Mouse (Mus musculus): ENCODE measurements around the gene A530032D15Rik. TPM values are rescaled to one million over a fixed set of nuclear protein-coding genes. Genes with fewer than 3 reads are reported as not detected.
"Not testable (repeated sequence)": the region's sequence is repeated elsewhere in the genome, so short reads cannot be mapped to it uniquely, and the experiment has no call there.

The A530032D15Rik gene
- 1 to 10 TPM; 1.2 to 2.8 TPM for polyA plus RNA-seq (2017; shearing (Covaris generic))

DNA sequence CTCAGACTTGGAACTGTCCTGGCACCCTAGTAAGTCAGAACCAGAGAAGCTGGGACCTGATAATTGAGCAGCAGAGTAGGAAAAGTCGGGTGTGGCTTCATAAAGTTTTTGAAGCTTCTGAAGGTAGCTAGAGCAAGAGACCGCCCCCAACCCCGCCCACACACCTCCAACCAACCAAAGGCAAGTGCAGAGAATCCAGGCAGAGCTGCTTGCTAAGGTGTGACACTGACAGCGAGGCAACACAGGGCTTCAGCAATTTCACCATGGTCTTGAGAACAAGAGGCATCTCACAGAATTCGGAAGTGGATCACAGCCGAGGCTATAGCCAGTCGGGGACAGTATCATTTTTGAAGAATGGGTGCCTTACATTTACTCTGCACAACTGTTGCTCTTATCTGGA is at the start of gene A530032D15Rik:
A530032D15Rik (minus strand) TSS at position 101 of the 400 bp plus-strand sequence.
- not testable (repeated sequence) for ATAC-seq

- not testable (repeated sequence) for ATAC-seq
Observed at GRCm38 (mm10) chr1:85155151-85155550, 45.5 kb upstream of the A530032D15Rik start.

DNA sequence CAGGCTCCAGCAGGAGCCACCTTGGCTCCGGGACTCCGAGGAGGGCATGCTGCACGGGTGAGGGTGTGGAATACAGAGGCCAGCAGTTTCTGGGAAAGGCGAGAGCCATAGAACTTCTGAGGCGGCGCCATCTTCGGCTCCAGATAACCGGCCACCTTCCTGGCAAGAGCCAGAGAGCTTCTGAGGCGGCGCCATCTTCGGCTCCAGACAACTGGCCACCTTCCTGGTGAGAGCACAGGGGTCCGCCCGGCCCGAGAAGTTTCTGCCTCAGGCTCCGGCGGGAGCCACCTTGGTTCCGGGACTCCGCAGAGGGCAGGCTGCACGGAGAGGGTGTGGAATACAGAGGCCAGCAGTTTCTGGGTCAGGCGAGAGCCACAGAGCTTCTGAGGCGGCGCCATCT is 24.0 kb upstream of the A530032D15Rik start:
- not testable (repeated sequence) for ATAC-seq

- not testable (repeated sequence) for ATAC-seq
Observed at GRCm38 (mm10) chr1:85121841-85122240, 12.2 kb upstream of the A530032D15Rik start.

DNA sequence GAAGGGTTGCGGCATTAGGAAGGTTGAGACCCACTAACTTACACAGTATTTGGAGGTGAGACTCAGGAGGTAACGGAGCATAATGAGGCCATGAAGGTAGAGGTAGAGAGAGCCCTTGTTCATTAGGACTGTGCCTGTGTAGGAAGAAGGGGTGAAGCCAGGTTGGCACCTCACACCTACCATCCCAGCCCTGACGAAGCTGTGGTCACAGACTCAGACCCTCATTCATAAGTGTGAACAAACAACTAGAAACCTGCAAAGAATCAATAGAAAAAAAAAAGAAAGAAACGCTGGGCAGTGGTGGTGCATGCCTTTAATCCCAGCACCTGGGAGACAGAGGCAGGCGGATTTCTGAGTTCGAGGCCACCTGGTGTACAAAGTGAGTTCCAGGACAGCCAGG is 8.7 kb upstream of the A530032D15Rik start:
- ATAC-seq: not testable (repeated sequence)

- ATAC-seq: not testable (repeated sequence)
Observed at GRCm38 (mm10) chr1:85117537-85117936, 7.9 kb upstream of the A530032D15Rik start.

GRCm38 (mm10) chr1:85114666-85115402 is 5.2 kb upstream of the A530032D15Rik start:
- ATAC-seq: not testable (repeated sequence)

- not testable (repeated sequence) for ATAC-seq
Observed at GRCm38 (mm10) chr1:85114078-85114477, 4.4 kb upstream of the A530032D15Rik start.

DNA sequence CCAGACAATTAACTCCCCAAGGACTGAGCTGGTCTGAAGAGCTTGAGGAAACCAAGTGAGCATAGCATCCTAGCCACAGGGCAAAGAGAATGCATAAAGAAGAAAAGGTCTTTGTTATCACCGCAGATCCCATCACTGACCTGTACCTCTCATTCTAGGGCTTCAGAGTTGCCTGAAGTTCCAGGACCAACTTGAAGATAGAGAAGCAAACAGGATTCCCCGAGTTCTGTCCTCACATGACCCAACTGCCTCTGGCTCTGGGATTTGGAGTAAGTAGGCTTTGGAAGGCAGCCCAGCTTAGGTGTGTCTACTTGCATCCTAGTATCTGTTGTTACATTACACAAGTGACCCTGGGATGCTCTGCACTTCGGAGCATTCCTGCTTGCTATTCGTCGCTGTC is 3.2 kb upstream of the A530032D15Rik start:
- not testable (repeated sequence) for ATAC-seq

GRCm38 (mm10) chr1:85112266-85112665 is 2.6 kb upstream of the A530032D15Rik start:
- not testable (repeated sequence) for ATAC-seq

DNA sequence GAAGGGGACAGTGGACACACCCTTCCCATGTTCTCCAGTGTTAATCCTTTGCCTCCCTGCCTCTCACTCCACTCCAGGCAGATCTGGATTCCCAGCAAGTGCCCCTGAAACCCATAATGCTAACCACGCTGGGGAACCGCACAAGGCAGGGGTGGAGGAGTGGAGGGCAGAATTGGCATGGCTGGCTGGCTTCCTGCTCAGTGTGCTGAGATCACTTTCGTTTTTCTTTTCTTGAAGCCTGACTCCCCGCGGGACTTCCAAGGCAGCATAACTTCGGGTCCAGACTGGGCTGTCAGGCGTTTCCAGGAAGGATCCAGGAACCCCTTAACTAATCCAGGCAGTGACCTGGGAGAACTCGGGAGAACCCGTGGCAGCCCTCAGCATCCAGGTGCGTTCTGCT is 1.9 kb upstream of the A530032D15Rik start:
- not testable (repeated sequence) for ATAC-seq

GRCm38 (mm10) chr1:85110876-85111275 is 1.2 kb upstream of the A530032D15Rik start:
- not testable (repeated sequence) for ATAC-seq

- ATAC-seq: not testable (repeated sequence)
Observed at GRCm38 (mm10) chr1:85106013-85106412, 3.6 kb downstream of the A530032D15Rik start.

GRCm38 (mm10) chr1:85105336-85105735 is 4.3 kb downstream of the A530032D15Rik start:
- ATAC-seq: not testable (repeated sequence)

- not testable (repeated sequence) for ATAC-seq
Observed at GRCm38 (mm10) chr1:85101754-85102153, 7.9 kb downstream of the A530032D15Rik start.

- ATAC-seq: not testable (repeated sequence)
Observed at GRCm38 (mm10) chr1:85099864-85100263, 9.8 kb downstream of the A530032D15Rik start, which contains the start of gene Gm10553. TSS of gene Gm10553 (plus strand) at chr1:85100164.

GRCm38 (mm10) chr1:85099081-85099480 is 10.6 kb downstream of the A530032D15Rik start:
- not testable (repeated sequence) for ATAC-seq

- not testable (repeated sequence) for ATAC-seq
Observed at GRCm38 (mm10) chr1:85093011-85093572, 16.6 kb downstream of the A530032D15Rik start.

DNA sequence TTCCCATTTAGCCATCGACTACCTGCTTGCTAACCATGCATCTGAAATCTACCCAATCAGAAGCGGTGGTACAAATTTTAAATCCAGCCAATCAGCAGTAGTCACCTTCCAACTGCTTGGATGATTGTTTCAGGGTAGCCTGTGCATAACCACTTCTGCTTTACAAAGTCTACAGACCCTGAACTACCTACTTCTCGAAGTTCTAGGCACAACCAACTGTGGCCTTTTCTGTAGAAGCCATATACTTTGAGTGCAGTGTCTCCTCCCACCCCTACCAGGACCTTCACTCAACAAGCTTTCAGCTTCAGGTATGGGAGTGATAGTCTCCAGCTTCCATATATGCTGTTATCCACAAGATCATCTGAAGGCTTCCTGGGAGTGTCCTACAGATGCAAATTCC is 17.5 kb downstream of the A530032D15Rik start:
- ATAC-seq: not testable (repeated sequence)

- ATAC-seq: not testable (repeated sequence)
Observed at GRCm38 (mm10) chr1:85086211-85086610, 23.4 kb downstream of the A530032D15Rik start.

DNA sequence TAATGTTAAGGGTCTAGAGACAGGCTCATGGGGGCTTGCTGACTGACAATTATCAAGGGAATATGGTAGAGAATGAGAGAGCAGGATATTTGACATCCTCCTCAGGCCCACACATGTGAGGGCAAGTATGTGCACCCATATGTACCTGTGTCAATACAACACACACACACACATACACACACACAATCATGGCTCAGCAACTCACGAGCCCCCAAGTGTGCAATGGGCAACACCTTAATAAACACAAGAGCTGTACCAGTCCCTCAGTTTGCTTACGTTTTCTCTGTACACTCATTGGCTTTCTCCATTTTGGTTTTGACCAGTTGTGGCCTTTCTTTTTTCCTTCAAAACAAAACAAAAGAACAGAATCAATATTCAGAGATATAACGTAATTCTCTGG is 24.9 kb downstream of the A530032D15Rik start:
- ATAC-seq: not testable (repeated sequence)

DNA sequence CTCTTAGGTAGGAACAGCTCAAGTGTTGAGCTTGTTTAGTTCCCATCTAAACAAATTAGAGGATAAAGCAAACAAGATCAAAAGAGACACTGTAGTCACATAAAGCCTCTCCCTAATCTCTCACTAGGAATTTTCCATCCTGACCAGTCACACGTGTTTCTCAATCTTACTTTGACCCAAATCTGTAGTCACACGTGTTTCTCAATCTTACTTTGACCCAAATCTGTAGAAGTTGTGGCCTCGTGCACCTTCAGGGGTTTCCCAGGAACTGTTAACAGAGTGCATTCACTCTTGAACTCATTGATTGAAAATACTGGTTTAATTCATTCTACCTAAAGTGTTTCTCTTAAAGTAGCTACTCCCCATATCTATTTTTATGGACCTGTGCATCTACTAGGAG is 36.6 kb downstream of the A530032D15Rik start:
- ATAC-seq: not testable (repeated sequence)

DNA sequence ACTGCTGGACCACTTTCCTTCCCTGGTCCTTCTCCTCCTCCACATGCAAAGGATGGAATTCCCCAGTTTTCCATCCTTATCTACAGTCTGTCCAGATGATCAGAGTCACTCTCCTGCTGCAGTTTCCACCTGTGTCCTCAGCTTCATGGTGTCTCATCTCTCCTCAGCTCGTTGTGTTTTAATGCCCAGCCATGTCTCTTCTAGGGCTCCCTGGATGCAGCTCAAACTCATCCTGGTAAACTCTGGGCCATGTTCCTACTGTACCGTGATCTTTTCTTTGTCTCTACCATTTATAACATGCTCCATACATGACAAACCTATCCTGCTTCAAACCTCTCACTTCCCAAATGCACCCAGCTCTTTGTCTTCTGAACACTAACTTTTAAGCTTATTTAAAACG is 38.0 kb downstream of the A530032D15Rik start:
- not testable (repeated sequence) for ATAC-seq

GRCm38 (mm10) chr1:85035801-85036200 is 73.9 kb downstream of the A530032D15Rik start:
- ATAC-seq: not testable (repeated sequence)
